Mouse (Mus musculus) neural tube, embryonic 11.5 days (tissue): ENCODE data around the gene Ppp4r3a. TPM values are rescaled to one million over a fixed set of nuclear protein-coding genes. Genes with fewer than 3 reads are reported as not detected.
"Not testable (repeated sequence)": the region's sequence is repeated elsewhere in the genome, so short reads cannot be mapped to it uniquely, and the experiment has no call there.

Experiments
- ATAC-seq: fragments of 200-750 bp; cut with Nextera tagmentation; 2 replicates; pipeline ENCODE4 v1.8.0; 2017; ENCODE audit warnings: moderate number of reproducible peaks, mild to moderate bottlenecking, moderate TSS enrichment, moderate library complexity; ENCODE audit not compliant: insufficient read depth, low FRiP score, low TSS enrichment
- DNase-seq: peaks from one replicate; pipeline ENCODE4 v3.0.0-alpha.2; 2015; ENCODE audit warnings: low spot score
- H3K27ac ChIP-seq: fragments of 300-500 bp; sonication (generic); 2 replicates; pipeline ENCODE4 v1.5.1; 2014; ENCODE audit warnings: low read depth, mild to moderate bottlenecking, low read length
- H3K27me3 ChIP-seq: fragments of 300-500 bp; sonication (generic); 2 replicates; pipeline ENCODE4 v1.6.1; 2014; ENCODE audit warnings: mild to moderate bottlenecking, low read length, mixed read lengths; ENCODE audit not compliant: control insufficient read depth, insufficient read depth
- H3K36me3 ChIP-seq: fragments of 300-500 bp; sonication (generic); 2 replicates; pipeline ENCODE4 v1.6.1; 2014; ENCODE audit warnings: mild to moderate bottlenecking, low read length, moderate library complexity, mixed read lengths; ENCODE audit not compliant: control insufficient read depth, insufficient read depth
- H3K4me1 ChIP-seq: fragments of 300-500 bp; sonication (generic); 2 replicates; pipeline ENCODE4 v1.6.1; 2014; ENCODE audit warnings: low read length, mixed read lengths; ENCODE audit not compliant: control insufficient read depth, insufficient read depth
- H3K4me2 ChIP-seq: fragments of 300-500 bp; sonication (generic); 2 replicates; pipeline ENCODE4 v1.6.1; 2014; ENCODE audit warnings: low read depth, mild to moderate bottlenecking, moderate library complexity
- H3K4me3 ChIP-seq: fragments of 300-500 bp; sonication (generic); 2 replicates; pipeline ENCODE4 v1.5.1; 2014; ENCODE audit warnings: low read depth, low read length
- H3K9ac ChIP-seq: fragments of 300-500 bp; sonication (generic); 2 replicates; pipeline ENCODE4 v1.6.1; 2014; ENCODE audit warnings: mild to moderate bottlenecking, low read length
- H3K9me3 ChIP-seq: fragments of 300-500 bp; sonication (generic); 2 replicates; pipeline ENCODE4 v1.6.1; 2016; ENCODE audit warnings: low read length; ENCODE audit not compliant: control insufficient read depth
- WGBS: fragments of 180-500 bp; shearing (Covaris S2); extraction: QIAGEN DNeasy Blood & Tissue Kit; methylation state at CpG from one replicate; pipeline ENCODE4 v1.1.7; 2014; 5-methylcytosine and 5-hydroxymethylcytosine counted together
- polyA plus RNA-seq: library from polyadenylated mRNA; unstranded; fragments of >200 nt; fragmentation: Nextera tagmentation; extraction: Ambion mirVana; gene quantifications from 2 replicates; pipeline ENCODE4 v1.2.1, GENCODE M21; 2014

The Ppp4r3a gene
- 61.9 and 64.6 TPM in 2 replicates for polyA plus RNA-seq

GRCm38 (mm10) chr12:101083076-101083838 lies at the start of gene Ppp4r3a:
TSS of gene Ppp4r3a (minus strand) at chr12:101083702.
- DNase-seq, result peak; percentile 98
- Histone ChIP-seq H3K27me3 (no peaks in the 10 kb centered on the region), H3K4me3 (peak within 1 kb of the TSS; percentile 100), H3K4me1 (peaks cover 5% of the 10 kb centered on the region; the same call in 1 of the 2 replicates), H3K4me2 (peak within 1 kb of the TSS; percentile 90), H3K9ac (peak within 1 kb of the TSS; percentile 99), H3K27ac (peak within 1 kb of the TSS; percentile 98), H3K36me3 (no peaks in the 10 kb centered on the region), H3K9me3 (no peaks in the 10 kb centered on the region)
- peak; percentile 98 for ATAC-seq
- under 1% methylated on average over 78 of the region's 90 CpGs for WGBS

- Histone ChIP-seq H3K4me3 (no peak overlapping the region), H3K9ac (no peak overlapping the region), H3K9me3 (no peaks in the 10 kb centered on the region), H3K27me3 (no peaks in the 10 kb centered on the region), H3K4me2 (no peak overlapping the region), H3K27ac (no peak overlapping the region), H3K36me3 (no peaks in the 10 kb centered on the region), H3K4me1 (no peaks in the 10 kb centered on the region)
- 23% methylated on average over 1 of the region's 1 CpGs for WGBS
- DNase-seq (no peak), ATAC-seq (peak; percentile 48; the same call in 1 of the 2 replicates)
Observed at GRCm38 (mm10) chr12:101123013-101123412, 39.5 kb upstream of the Ppp4r3a start.

- not testable (repeated sequence) for ATAC-seq, DNase-seq, H3K27ac ChIP-seq, H3K9ac ChIP-seq, H3K27me3 ChIP-seq, H3K36me3 ChIP-seq, H3K4me1 ChIP-seq, H3K4me2 ChIP-seq, H3K9me3 ChIP-seq, H3K4me3 ChIP-seq
- WGBS, result 78% methylated on average over 4 of the region's 4 CpGs
Observed at GRCm38 (mm10) chr12:101122066-101122465, 38.6 kb upstream of the Ppp4r3a start.

- WGBS, result 94% methylated on average over 3 of the region's 3 CpGs
- DNase-seq, H3K4me3 ChIP-seq, H3K27me3 ChIP-seq, H3K36me3 ChIP-seq, H3K4me1 ChIP-seq, ATAC-seq, H3K4me2 ChIP-seq, H3K9me3 ChIP-seq, H3K27ac ChIP-seq, H3K9ac ChIP-seq: not testable (repeated sequence)
Observed at GRCm38 (mm10) chr12:101109794-101110585, 26.5 kb upstream of the Ppp4r3a start.

- 84% methylated on average over 1 of the region's 1 CpGs for WGBS
- Histone ChIP-seq H3K4me2 (no peak overlapping the region), H3K9ac (no peak overlapping the region), H3K4me3 (no peak overlapping the region), H3K27ac (no peak overlapping the region), H3K36me3 (no peaks in the 10 kb centered on the region), H3K27me3 (no peaks in the 10 kb centered on the region), H3K9me3 (no peaks in the 10 kb centered on the region), H3K4me1 (no peaks in the 10 kb centered on the region)
- DNase-seq, result no peak
- ATAC-seq, result no peak
Observed at GRCm38 (mm10) chr12:101107722-101108121, 24.2 kb upstream of the Ppp4r3a start.

GRCm38 (mm10) chr12:101105571-101105970 lies 22.1 kb upstream of the Ppp4r3a start:
- Histone ChIP-seq H3K27ac (no peak overlapping the region), H3K9me3 (no peaks in the 10 kb centered on the region), H3K27me3 (no peaks in the 10 kb centered on the region), H3K36me3 (no peaks in the 10 kb centered on the region), H3K9ac (no peak overlapping the region), H3K4me2 (no peak overlapping the region), H3K4me3 (no peak overlapping the region), H3K4me1 (no peaks in the 10 kb centered on the region)
- WGBS, result 39% methylated on average over 5 of the region's 5 CpGs
- DNase-seq, result no peak
- ATAC-seq, result no peak

- Histone ChIP-seq H3K9ac (no peak overlapping the region), H3K9me3 (no peaks in the 10 kb centered on the region), H3K27me3 (no peaks in the 10 kb centered on the region), H3K27ac (no peak overlapping the region), H3K36me3 (no peaks in the 10 kb centered on the region), H3K4me1 (no peaks in the 10 kb centered on the region), H3K4me3 (no peak overlapping the region), H3K4me2 (no peak overlapping the region)
- no peak for ATAC-seq
- DNase-seq, result peak; percentile 33
- 76% methylated on average over 3 of the region's 3 CpGs for WGBS
Observed at GRCm38 (mm10) chr12:101102648-101103047, 19.1 kb upstream of the Ppp4r3a start.

- not testable (repeated sequence) for H3K4me2 ChIP-seq, H3K36me3 ChIP-seq, H3K4me1 ChIP-seq, H3K9me3 ChIP-seq, H3K27ac ChIP-seq, H3K4me3 ChIP-seq, ATAC-seq, H3K9ac ChIP-seq, H3K27me3 ChIP-seq, DNase-seq
- WGBS, result 68% methylated on average over 3 of the region's 3 CpGs
Observed at GRCm38 (mm10) chr12:101093678-101094077, 10.2 kb upstream of the Ppp4r3a start.
